Mouse (Mus musculus) stomach, embryonic 16.5 days (tissue): ENCODE results near the gene Rps15. TPM values are rescaled to one million over a fixed set of nuclear protein-coding genes. Genes with fewer than 3 reads are reported as not detected.

Source experiments
- ATAC-seq: fragments of 200-750 bp; cut with Nextera tagmentation; 2 replicates; pipeline ENCODE4 v1.8.0; 2017; ENCODE audit warnings: moderate number of reproducible peaks, moderate TSS enrichment; ENCODE audit not compliant: insufficient read depth, low FRiP score
- H3K27ac ChIP-seq: fragments of 300-500 bp; sonication (generic); 2 replicates; pipeline ENCODE4 v1.5.1; 2014; ENCODE audit warnings: low read length
- H3K27me3 ChIP-seq: fragments of 300-500 bp; sonication (generic); 2 replicates; pipeline ENCODE4 v1.6.1; 2014; ENCODE audit warnings: low read length, control low read depth, mixed read lengths; ENCODE audit not compliant: control insufficient read depth, insufficient read depth
- H3K36me3 ChIP-seq: fragments of 300-500 bp; sonication (generic); 2 replicates; pipeline ENCODE4 v1.6.1; 2014; ENCODE audit warnings: low read length; ENCODE audit not compliant: control insufficient read depth, insufficient read depth
- H3K4me1 ChIP-seq: fragments of 300-500 bp; sonication (generic); 2 replicates; pipeline ENCODE4 v1.6.1; 2014; ENCODE audit warnings: low read length, control low read depth, mixed read lengths; ENCODE audit not compliant: control insufficient read depth, insufficient read depth
- H3K4me2 ChIP-seq: fragments of 300-500 bp; sonication (generic); 2 replicates; pipeline ENCODE4 v1.6.1; 2014; ENCODE audit warnings: low read depth, low read length, mixed read lengths
- H3K4me3 ChIP-seq: fragments of 300-500 bp; sonication (generic); replicated peaks from 2 replicates; pipeline ENCODE4 v1.5.1; 2014; ENCODE audit warnings: mild to moderate bottlenecking, low read length
- H3K9ac ChIP-seq: fragments of 300-500 bp; sonication (generic); 2 replicates; pipeline ENCODE4 v1.6.1; 2014; ENCODE audit warnings: low read length
- H3K9me3 ChIP-seq: fragments of 300-500 bp; sonication (generic); replicated peaks from 2 replicates; pipeline ENCODE4 v1.6.1; 2016; ENCODE audit warnings: low read length, control low read depth; ENCODE audit not compliant: control insufficient read depth
- WGBS: fragments of 180-500 bp; shearing (Covaris S2); extraction: QIAGEN DNeasy Blood & Tissue Kit; methylation state at CpG from one replicate; pipeline ENCODE4 v1.1.7; 2014; 5-methylcytosine and 5-hydroxymethylcytosine counted together
- polyA plus RNA-seq: library from polyadenylated mRNA; unstranded; fragments of >200 nt; fragmentation: Nextera tagmentation; extraction: Ambion mirVana; gene quantifications from 2 replicates; pipeline ENCODE4 v1.2.1, GENCODE M21; 2015

Rps15 gene
- polyA plus RNA-seq, 1 experiment from 2014 or later = 821 TPM

DNA sequence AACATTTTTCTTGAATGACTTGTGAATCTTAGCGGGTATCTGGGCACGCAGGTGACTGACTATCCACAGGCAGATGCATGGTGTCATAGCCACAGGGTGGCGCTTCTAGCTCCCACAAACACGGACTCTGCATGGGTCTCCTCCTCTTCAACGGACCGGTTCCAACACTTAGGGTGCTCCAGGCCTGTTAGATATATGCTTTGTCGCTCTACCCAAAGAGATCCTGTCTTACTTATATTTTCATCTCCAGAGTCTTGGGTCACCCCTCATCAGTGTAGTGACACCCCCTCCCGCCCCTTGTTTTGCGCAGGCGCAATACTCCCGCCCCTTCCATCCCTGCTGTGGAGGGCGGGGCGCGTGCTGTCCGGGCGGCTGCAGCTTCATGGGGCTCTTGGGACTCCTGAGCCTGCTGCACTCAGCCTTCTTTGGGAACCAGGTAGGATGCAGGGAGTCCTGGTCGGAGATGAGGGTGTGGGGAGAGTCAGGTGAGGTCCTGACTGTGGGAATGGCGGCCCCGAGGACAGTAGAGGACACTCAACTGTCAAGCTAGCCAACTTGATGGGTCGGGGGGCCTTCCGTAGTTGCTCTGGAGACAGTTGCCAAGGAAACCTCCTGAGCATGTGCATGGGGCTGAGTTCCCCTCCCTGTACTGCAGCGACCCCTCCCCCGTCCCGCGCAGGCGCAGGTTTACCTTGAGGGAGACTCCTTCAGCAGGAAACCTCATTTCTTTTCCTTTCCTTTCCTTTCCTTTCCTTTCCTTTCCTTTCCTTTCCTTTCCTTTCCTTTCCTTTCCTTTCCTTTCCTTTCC, 3.6 kb downstream of the Rps15 start, which contains the start of gene Apc2:
TSS of gene Apc2 (plus strand) at position 360 of the 808 bp plus-strand sequence.
- Histone ChIP-seq H3K9ac (peak within 1 kb of the TSS; percentile 67), H3K4me1 (peaks cover 15% of the 10 kb centered on the region), H3K4me3 (peak within 1 kb of the TSS; percentile 43), H3K36me3 (0 out of 2 replicates have a peak, but pooled peaks cover 8% of the 10 kb centered on the region), H3K27ac (peak within 1 kb of the TSS; percentile 9; the same call in 1 of the 2 replicates), H3K4me2 (peak within 1 kb of the TSS; percentile 77), H3K9me3 (no peaks in the 10 kb centered on the region), H3K27me3 (peaks cover 31% of the 10 kb centered on the region)
- under 1% methylated on average over 26 of the region's 26 CpGs for WGBS
- ATAC-seq = peak; percentile 33; the same call in 1 of the 2 replicates

GRCm38 (mm10) chr10:80296824-80297223, 4.6 kb downstream of the Rps15 start:
- H3K4me3 ChIP-seq = no peak overlapping the region
- no peak overlapping the region for H3K27ac ChIP-seq
- H3K9ac ChIP-seq = 0 out of 2 replicates have a peak overlapping the region, but pooled peaks have one; percentile 2
- H3K4me2 ChIP-seq = no peak overlapping the region
- no peaks in the 10 kb centered on the region for H3K9me3 ChIP-seq
- ATAC-seq = no peak
- H3K4me1 ChIP-seq = peaks cover 15% of the 10 kb centered on the region
- 0 out of 2 replicates have a peak, but pooled peaks cover 8% of the 10 kb centered on the region for H3K36me3 ChIP-seq
- H3K27me3 ChIP-seq = peaks cover 39% of the 10 kb centered on the region
- WGBS = 79% methylated on average over 5 of the region's 5 CpGs

DNA sequence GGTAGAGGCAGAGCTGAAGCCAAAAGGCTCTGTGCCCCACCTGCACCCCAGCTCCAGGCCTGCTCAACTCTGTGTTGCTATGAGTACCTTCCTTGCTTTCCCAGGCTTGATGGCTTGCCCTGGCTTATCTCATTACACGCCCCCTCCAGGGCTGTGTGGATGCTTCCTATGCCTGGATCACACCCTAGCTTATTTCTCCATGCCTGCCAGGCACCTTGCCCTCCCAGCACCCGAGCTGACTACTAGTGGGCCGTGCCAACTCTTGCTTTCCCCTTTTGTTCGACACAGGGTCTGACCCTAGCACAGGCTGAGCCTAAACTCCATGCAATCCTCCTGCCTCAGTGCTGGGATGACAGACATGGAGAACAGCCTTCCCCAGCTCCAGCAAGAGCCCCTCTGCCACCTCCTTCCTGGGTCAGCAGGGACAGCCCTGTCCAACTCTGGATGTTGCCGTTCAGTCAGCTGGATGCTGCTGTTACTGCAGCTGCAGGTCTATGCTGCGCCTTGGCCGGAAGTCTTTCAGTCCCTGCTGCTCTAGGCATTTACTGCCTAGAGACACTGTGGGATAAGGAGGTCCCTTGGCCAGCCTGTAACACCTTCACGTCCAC, 5.4 kb downstream of the Rps15 start:
- Histone ChIP-seq H3K4me2 (no peak overlapping the region), H3K4me1 (peaks cover 19% of the 10 kb centered on the region), H3K9ac (0 out of 2 replicates have a peak overlapping the region, but pooled peaks have one; percentile 1), H3K27me3 (peaks cover 41% of the 10 kb centered on the region), H3K27ac (no peak overlapping the region), H3K4me3 (no peak overlapping the region), H3K36me3 (0 out of 2 replicates have a peak, but pooled peaks cover 8% of the 10 kb centered on the region), H3K9me3 (no peaks in the 10 kb centered on the region)
- 70% methylated on average over 8 of the region's 8 CpGs for WGBS
- no peak for ATAC-seq

- Histone ChIP-seq H3K4me1 (peaks cover 13% of the 10 kb centered on the region), H3K36me3 (0 out of 2 replicates have a peak, but pooled peaks cover 8% of the 10 kb centered on the region), H3K9me3 (no peaks in the 10 kb centered on the region), H3K27ac (no peak overlapping the region), H3K27me3 (peaks cover 45% of the 10 kb centered on the region), H3K9ac (no peak overlapping the region), H3K4me3 (no peak overlapping the region; the same call in 1 of the 2 replicates), H3K4me2 (no peak overlapping the region)
- 5% methylated on average over 26 of the region's 26 CpGs for WGBS
- ATAC-seq = no peak
Observed at GRCm38 (mm10) chr10:80298571-80299281, 6.5 kb downstream of the Rps15 start.

DNA sequence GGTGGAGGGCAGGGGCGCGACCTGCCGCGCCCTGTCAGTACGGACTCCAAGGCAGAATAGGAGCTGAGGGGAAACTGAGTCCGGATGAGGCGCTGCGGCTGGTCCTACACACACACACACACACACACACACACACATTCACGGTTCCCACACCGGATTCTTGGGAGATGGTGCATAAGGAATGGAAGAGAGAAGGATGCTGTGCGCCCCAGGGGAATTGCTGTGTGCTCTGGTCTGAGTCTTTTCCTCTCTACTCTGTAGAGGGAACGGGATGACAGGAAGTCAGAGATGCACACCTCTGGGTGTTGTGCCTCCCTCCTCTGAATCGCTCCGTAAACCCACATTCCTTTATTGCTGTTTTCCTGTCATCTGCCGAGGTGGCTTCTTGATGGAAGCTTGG, 7.0 kb downstream of the Rps15 start:
- WGBS = 13% methylated on average over 15 of the region's 15 CpGs
- no peak overlapping the region for H3K27ac ChIP-seq
- H3K4me2 ChIP-seq = no peak overlapping the region
- peaks cover 8% of the 10 kb centered on the region for H3K4me1 ChIP-seq
- no peak overlapping the region; the same call in 1 of the 2 replicates for H3K4me3 ChIP-seq
- H3K9ac ChIP-seq = no peak overlapping the region
- no peaks in the 10 kb centered on the region for H3K9me3 ChIP-seq
- no peak for ATAC-seq
- H3K36me3 ChIP-seq = 0 out of 2 replicates have a peak, but pooled peaks cover 5% of the 10 kb centered on the region
- peaks cover 45% of the 10 kb centered on the region for H3K27me3 ChIP-seq

DNA sequence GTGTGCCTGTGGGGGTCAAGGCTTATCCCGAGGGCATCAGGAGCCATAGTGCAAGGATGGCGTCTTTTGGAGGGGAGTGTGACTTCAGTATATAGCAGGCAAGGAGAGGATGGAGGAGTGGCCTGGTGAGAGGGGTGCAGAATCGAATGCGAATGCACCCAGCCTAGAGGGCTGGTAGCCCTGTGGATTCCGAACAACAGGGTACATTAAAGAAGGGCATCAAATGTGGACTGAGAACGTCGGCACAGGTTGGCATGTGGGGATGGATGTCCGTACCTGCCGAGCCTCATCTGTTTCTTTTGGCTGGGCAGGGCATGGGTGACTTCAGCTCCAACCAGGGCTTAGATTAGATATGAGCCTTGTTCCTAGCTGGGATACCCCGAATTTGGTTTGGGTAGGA, 7.6 kb downstream of the Rps15 start:
- Histone ChIP-seq H3K9ac (no peak overlapping the region), H3K27me3 (peaks cover 50% of the 10 kb centered on the region), H3K36me3 (no peaks in the 10 kb centered on the region), H3K27ac (no peak overlapping the region), H3K9me3 (no peaks in the 10 kb centered on the region), H3K4me3 (no peak overlapping the region), H3K4me2 (no peak overlapping the region), H3K4me1 (peaks cover 8% of the 10 kb centered on the region)
- WGBS = 54% methylated on average over 10 of the region's 10 CpGs
- no peak for ATAC-seq

- Histone ChIP-seq H3K9ac (0 out of 2 replicates have a peak overlapping the region, but pooled peaks have one; percentile 22), H3K4me3 (no peak overlapping the region), H3K27ac (no peak overlapping the region), H3K27me3 (peaks cover 59% of the 10 kb centered on the region), H3K9me3 (no peaks in the 10 kb centered on the region), H3K4me2 (no peak overlapping the region), H3K36me3 (no peaks in the 10 kb centered on the region), H3K4me1 (peaks cover 7% of the 10 kb centered on the region; the same call in 1 of the 2 replicates)
- no peak for ATAC-seq
- WGBS = 36% methylated on average over 11 of the region's 11 CpGs
Observed at GRCm38 (mm10) chr10:80300672-80301181, 8.5 kb downstream of the Rps15 start.

- H3K27me3 ChIP-seq = peaks cover 64% of the 10 kb centered on the region
- H3K36me3 ChIP-seq = no peaks in the 10 kb centered on the region
- no peak overlapping the region for H3K27ac ChIP-seq
- H3K9ac ChIP-seq = peak overlapping the region; percentile 22; the same call in 1 of the 2 replicates
- H3K4me1 ChIP-seq = peaks cover 4% of the 10 kb centered on the region; the same call in 1 of the 2 replicates
- 70% methylated on average over 10 of the region's 10 CpGs for WGBS
- ATAC-seq = no peak
- H3K4me2 ChIP-seq = no peak overlapping the region; the same call in 1 of the 2 replicates
- no peak overlapping the region for H3K4me3 ChIP-seq
- H3K9me3 ChIP-seq = no peaks in the 10 kb centered on the region
Observed at GRCm38 (mm10) chr10:80301256-80302081, 9.2 kb downstream of the Rps15 start.
